29 mouse cellular contexts compared by ENCODE assay signal in genomic region chr16:21901286-21901685, GRCm38 (mm10). TPM values are rescaled to one million over a fixed set of nuclear protein-coding genes. Genes with fewer than 3 reads are reported as not detected.
A peak's percentile ranks its signal among the peaks of the same experiment; 100 is the strongest.
DNase-seq lines count a peak whose midpoint lies in the region; ATAC-seq lines count a peak whose summit lies in the region.
"Had no signal": no experiment of that assay in that cellular context is flagged by ENCODE, and none has a peak within 500 bp of the region (broad histone marks: within the 10 kb centered on the region; RNA-seq: fewer than 3 reads in every experiment).

No protein-coding gene starts in this region.

- H3K4me3 ChIP-seq in kidney, embryonic 14.5 days (ENCODE audit: low read length), result no peak overlapping the region
- H3K4me3 ChIP-seq: embryonic facial prominence, embryonic 12.5 days; embryonic facial prominence, embryonic 15.5 days; forebrain, embryonic 12.5 days; forebrain, embryonic 15.5 days; heart, embryonic 12.5 days; heart, embryonic 15.5 days; hindbrain, embryonic 10.5 days; hindbrain, embryonic 13.5 days; intestine, embryonic 15.5 days had no signal

- no peaks in the 10 kb centered on the region for H3K9me3 ChIP-seq in kidney, embryonic 14.5 days (ENCODE audit: control insufficient read depth, low read length)
- H3K9me3 ChIP-seq: embryonic facial prominence, embryonic 12.5 days; embryonic facial prominence, embryonic 15.5 days; forebrain, embryonic 12.5 days; forebrain, embryonic 15.5 days; heart, embryonic 12.5 days; heart, embryonic 15.5 days; hindbrain, embryonic 10.5 days; hindbrain, embryonic 13.5 days; intestine, embryonic 15.5 days had no signal

- no peaks in the 10 kb centered on the region for H3K4me1 ChIP-seq in kidney, embryonic 14.5 days (ENCODE audit: control insufficient read depth, insufficient read depth, low read length)
- H3K4me1 ChIP-seq: embryonic facial prominence, embryonic 12.5 days; embryonic facial prominence, embryonic 15.5 days; forebrain, embryonic 12.5 days; forebrain, embryonic 15.5 days; heart, embryonic 12.5 days; heart, embryonic 15.5 days; hindbrain, embryonic 10.5 days; hindbrain, embryonic 13.5 days; intestine, embryonic 15.5 days had no signal

- ATAC-seq in kidney, embryonic 14.5 days (ENCODE audit: low FRiP score, low TSS enrichment), result no peak
- ATAC-seq: CD4-positive, CD25-positive, alpha-beta regulatory T cell, adult 4 months; forebrain, embryonic 15.5 days; hindbrain, embryonic 16.5 days; intestine, embryonic 15.5 days; Patski had no signal

- DNase-seq in 3134 (ENCODE audit: extremely low read depth, insufficient read length, low spot score) (peak; percentile 29), 416B (ENCODE audit: low read depth) (peak; percentile 30), NIH3T3 (ENCODE audit: low read depth) (peak; percentile 70)
- no peak for DNase-seq in layer of hippocampus, postnatal 10 days (ENCODE audit: low spot score in 2 of 2)
- no peak for DNase-seq in spleen, postnatal 36 days (ENCODE audit: low spot score in 2 of 2)
- DNase-seq: adrenal gland, postnatal 10 days; adrenal gland, postnatal 36 days; B cell, adult 2 months; cerebellum, adult 18-20 months; cerebellum, adult 9-10 months; cerebellum, postnatal 14 days; gastrocnemius, postnatal 10 days; gastrocnemius, postnatal 36 days; heart, postnatal 10 days; heart, postnatal 36 days; kidney, adult 11 months had no signal

- no peak overlapping the region for H3K9ac ChIP-seq in kidney, embryonic 14.5 days (ENCODE audit: low read depth, low read length)
- H3K9ac ChIP-seq: embryonic facial prominence, embryonic 12.5 days; embryonic facial prominence, embryonic 15.5 days; forebrain, embryonic 12.5 days; forebrain, embryonic 15.5 days; heart, embryonic 12.5 days; heart, embryonic 15.5 days; hindbrain, embryonic 13.5 days; intestine, embryonic 15.5 days had no signal

- H3K36me3 ChIP-seq in kidney, embryonic 14.5 days (ENCODE audit: control insufficient read depth, insufficient read depth, low read length), result no peaks in the 10 kb centered on the region
- H3K36me3 ChIP-seq: embryonic facial prominence, embryonic 15.5 days; heart, embryonic 12.5 days; heart, embryonic 15.5 days had no signal

- no peak overlapping the region for H3K4me2 ChIP-seq in kidney, embryonic 14.5 days (replicated peaks; ENCODE audit: low read depth, low read length)
- H3K4me2 ChIP-seq: embryonic facial prominence, embryonic 12.5 days; embryonic facial prominence, embryonic 15.5 days; forebrain, embryonic 12.5 days; forebrain, embryonic 15.5 days; heart, embryonic 12.5 days; heart, embryonic 15.5 days; hindbrain, embryonic 13.5 days; intestine, embryonic 15.5 days had no signal

- H3K27me3 ChIP-seq in kidney, embryonic 14.5 days (ENCODE audit: control insufficient read depth, insufficient read depth, low read length), result no peaks in the 10 kb centered on the region
- H3K27me3 ChIP-seq: embryonic facial prominence, embryonic 12.5 days; embryonic facial prominence, embryonic 15.5 days; forebrain, embryonic 12.5 days; forebrain, embryonic 15.5 days; heart, embryonic 12.5 days; heart, embryonic 15.5 days; hindbrain, embryonic 13.5 days; intestine, embryonic 15.5 days; Patski had no signal

- 75% methylated on average over 5 of the region's 5 CpGs for WGBS in kidney, embryonic 14.5 days

- no peak overlapping the region for H3K27ac ChIP-seq in kidney, embryonic 14.5 days (ENCODE audit: low read depth, low read length)
- H3K27ac ChIP-seq: embryonic facial prominence, embryonic 12.5 days; embryonic facial prominence, embryonic 15.5 days; forebrain, embryonic 12.5 days; forebrain, embryonic 15.5 days; heart, embryonic 15.5 days; hindbrain, embryonic 10.5 days; hindbrain, embryonic 13.5 days; intestine, embryonic 15.5 days had no signal

RNA-seq across cellular contexts. Expression of gene Tmem41a, which starts 46.1 kb away (rescaled TPM):
- polyA plus RNA-seq in kidney, embryonic 14.5 days (2014; fragmentation: Nextera tagmentation; extraction: Ambion mirVana), result 26.8 and 27.9 TPM in 2 replicates
- 10 to 100 TPM; 19.3 to 22.1 TPM for total RNA-seq in layer of hippocampus, postnatal 10 days (2021)

Comparison
In these comparisons a context has a peak if more than half of its experiments do, and no peak if none do; other contexts are left out.
1. DNase-seq: peak in 3134 (single experiment), 416B (single experiment) and NIH3T3 (single experiment); none in layer of hippocampus, postnatal 10 days (0 of 2) and spleen, postnatal 36 days (0 of 2).